Mouse (Mus musculus) myocyte (in vitro differentiated cells): ENCODE results near the gene Nelfa. TPM values are rescaled to one million over a fixed set of nuclear protein-coding genes. Genes with fewer than 3 reads are reported as not detected.

Source experiments
- H3K27me3 ChIP-seq: one replicate; pipeline ENCODE4 v1.6.1; 2011; ENCODE audit not compliant: control insufficient read depth, insufficient read depth, insufficient read length
- H3K36me3 ChIP-seq: one replicate; pipeline ENCODE4 v1.6.1; 2011; ENCODE audit not compliant: control insufficient read depth, insufficient read depth
- H3K4me2 ChIP-seq: one replicate; pipeline ENCODE4 v1.6.1; 2011; ENCODE audit warnings: low read depth, control low read depth
- H3K4me3 ChIP-seq: one replicate; pipeline ENCODE4 v1.5.1; 2011; ENCODE audit warnings: mild to moderate bottlenecking, control low read depth, moderate library complexity
- H3K79me2 ChIP-seq: one replicate; pipeline ENCODE4 v1.6.1; 2011; ENCODE audit not compliant: control insufficient read depth, insufficient read depth
- H3ac ChIP-seq: one replicate; pipeline ENCODE4 v1.6.1; 2011; ENCODE audit not compliant: control insufficient read depth, insufficient read length
- CEBPB ChIP-seq: IDR thresholded peaks from 2 replicates; pipeline ENCODE4 v1.6.1; 2011; ENCODE audit warnings: mild to moderate bottlenecking, moderate library complexity; ENCODE audit not compliant: poor library complexity, insufficient read depth, severe bottlenecking
- E2F4 ChIP-seq: IDR thresholded peaks from one replicate; pipeline ENCODE4 v1.6.1; 2011; ENCODE audit warnings: mild to moderate bottlenecking, control low read depth, moderate library complexity; ENCODE audit not compliant: insufficient read depth
- MAX ChIP-seq: IDR thresholded peaks from one replicate; pipeline ENCODE4 v1.6.1; 2011; ENCODE audit warnings: low read depth, mild to moderate bottlenecking, control low read depth
- MYOD1 ChIP-seq, 3 experiments: IDR thresholded peaks; one replicate each; pipeline ENCODE4 v1.6.1; 2011; ENCODE audit warnings: control low read depth in 2 of 3, low read depth in 2 of 3, mild to moderate bottlenecking in 2 of 3, moderate library complexity in 1 of 3; ENCODE audit not compliant: insufficient read length in 2 of 3, control insufficient read depth in 1 of 3
- MYOG ChIP-seq, 3 experiments: IDR thresholded peaks; one replicate each; pipeline ENCODE4 v1.6.1; 2011; ENCODE audit warnings: control low read depth in 2 of 3, low read depth in 2 of 3, mild to moderate bottlenecking in 2 of 3; ENCODE audit not compliant: insufficient read length in 2 of 3, control insufficient read depth in 1 of 3, insufficient read depth in 1 of 3
- POLR2A ChIP-seq: IDR thresholded peaks from one replicate; pipeline ENCODE4 v1.6.1; 2011; ENCODE audit warnings: low read depth, mild to moderate bottlenecking, control low read depth, moderate library complexity; ENCODE audit not compliant: insufficient read length
- POLR2AphosphoS2 ChIP-seq: IDR thresholded peaks from one replicate; pipeline ENCODE4 v1.6.1; 2011; ENCODE audit warnings: low read depth, control low read depth; ENCODE audit not compliant: insufficient read length
- REST ChIP-seq: IDR thresholded peaks from one replicate; pipeline ENCODE4 v1.6.1; 2011; ENCODE audit warnings: mild to moderate bottlenecking, control low read depth, moderate library complexity; ENCODE audit not compliant: insufficient read depth, insufficient read length
- SRF ChIP-seq: IDR thresholded peaks from one replicate; pipeline ENCODE4 v1.6.1; 2011; ENCODE audit warnings: low read depth; ENCODE audit not compliant: control insufficient read depth, insufficient read length
- TCF12 ChIP-seq: IDR thresholded peaks from one replicate; pipeline ENCODE4 v1.6.1; 2011; ENCODE audit warnings: mild to moderate bottlenecking, control low read depth; ENCODE audit not compliant: poor library complexity, insufficient read depth, severe bottlenecking
- TCF3 ChIP-seq: IDR thresholded peaks from one replicate; pipeline ENCODE4 v1.6.1; 2011; ENCODE audit warnings: low read depth, control low read depth; ENCODE audit not compliant: insufficient read length
- USF1 ChIP-seq: IDR thresholded peaks from one replicate; pipeline ENCODE4 v1.6.1; 2011; ENCODE audit warnings: low read depth, mild to moderate bottlenecking, control low read depth, moderate library complexity
- polyA plus RNA-seq: library from polyadenylated mRNA; unstranded; fragments of >200 nt; fragmentation: generic; extraction: Trizol; gene quantifications from one replicate; pipeline ENCODE4 v1.2.1, GENCODE M21; 2012; ENCODE audit warnings: missing spikeins

Nelfa gene
- polyA plus RNA-seq, 1 experiment: 17.1 TPM

DNA sequence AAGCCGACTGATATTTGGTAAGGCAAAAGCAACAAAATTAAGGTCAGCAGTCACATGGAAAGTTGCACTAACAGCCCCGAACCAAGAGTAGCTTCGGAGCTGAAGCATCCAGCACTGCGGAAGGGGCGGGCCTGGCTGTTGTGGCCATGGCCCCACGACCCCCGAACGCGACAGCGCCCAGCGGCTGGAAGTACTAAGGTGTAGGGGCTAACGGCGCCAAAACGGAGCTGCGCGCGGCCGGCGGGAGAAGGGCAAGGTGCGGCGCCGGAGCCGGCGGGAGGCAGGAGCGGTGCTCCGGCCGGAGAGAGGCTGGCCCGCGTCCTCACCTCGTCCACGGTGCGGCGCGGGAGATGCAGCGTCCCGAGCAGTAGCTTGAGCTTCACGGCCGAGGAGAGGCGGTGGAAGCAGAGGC, 507 bp downstream of the Nelfa start:
- Histone ChIP-seq H3K27me3 (no peaks in the 10 kb centered on the region), H3ac (peak overlapping the region; percentile 68), H3K79me2 (peaks cover 48% of the 10 kb centered on the region), H3K4me2 (peak overlapping the region; percentile 75), H3K4me3 (peak overlapping the region; percentile 53), H3K36me3 (no peaks in the 10 kb centered on the region)
- TF ChIP-seq CEBPB: no peak
- peak in 1 of 3 experiments; percentile 1 for TF ChIP-seq MYOD1 (IDR thresholded peaks at IDR 0.05; ENCODE audit: control insufficient read depth in 1 of 3, insufficient read length in 2 of 3, low read depth in 2 of 3)

DNA sequence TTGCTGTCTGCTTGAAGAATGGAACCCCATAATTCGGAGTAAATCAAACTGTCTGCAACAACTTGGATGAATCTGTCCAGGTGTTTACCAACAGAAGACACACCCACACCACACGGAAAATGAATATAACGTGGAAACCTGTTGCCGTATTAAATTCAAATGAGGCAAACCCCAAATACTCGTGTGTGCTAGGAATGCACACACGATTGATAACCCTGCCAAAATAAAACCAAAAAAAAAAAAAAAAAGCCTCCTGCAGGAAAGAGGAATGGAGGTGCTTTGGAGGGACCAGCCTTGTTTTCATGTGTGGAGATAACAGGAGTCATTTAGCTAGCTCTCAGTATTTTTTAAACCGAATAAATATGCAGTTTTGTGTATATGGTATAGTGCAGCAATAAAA, 1.3 kb downstream of the Nelfa start:
- H3K4me2 ChIP-seq: peak overlapping the region; percentile 75
- peak overlapping the region; percentile 53 for H3K4me3 ChIP-seq
- H3ac ChIP-seq: no peak overlapping the region
- no peaks in the 10 kb centered on the region for H3K27me3 ChIP-seq
- peaks cover 6% of the 10 kb centered on the region for H3K36me3 ChIP-seq
- peaks cover 54% of the 10 kb centered on the region for H3K79me2 ChIP-seq
- TF ChIP-seq CEBPB (no peak), MYOD1 (IDR thresholded peaks at IDR 0.05; ENCODE audit: control insufficient read depth in 1 of 3, insufficient read length in 2 of 3, low read depth in 2 of 3) (no peak), SRF (no peak), POLR2A (no peak), REST (no peak), E2F4 (no peak), TCF3 (no peak), MAX (no peak), TCF12 (no peak), USF1 (no peak), MYOG (IDR thresholded peaks at IDR 0.05; ENCODE audit: control insufficient read depth in 1 of 3, insufficient read depth in 1 of 3, insufficient read length in 2 of 3, low read depth in 2 of 3) (no peak), POLR2AphosphoS2 (no peak)

DNA sequence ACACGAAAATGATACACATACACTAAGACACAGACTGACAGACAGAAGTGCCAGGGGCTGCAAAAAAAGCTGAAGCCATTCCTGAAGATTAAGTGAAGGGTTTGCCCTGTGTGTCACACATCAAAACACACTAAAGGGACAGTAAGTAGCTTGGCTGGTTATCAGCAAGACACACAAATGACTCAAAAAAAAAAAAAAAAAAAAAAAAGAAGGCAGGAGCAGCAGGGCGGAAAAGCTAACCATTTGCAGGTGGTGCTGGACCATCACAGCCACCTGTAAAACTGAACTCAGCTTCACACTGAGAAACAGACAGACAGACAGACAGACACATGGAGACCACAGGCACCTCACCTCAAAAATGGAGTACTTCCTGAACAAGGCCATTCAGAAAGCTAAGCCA, 2.1 kb downstream of the Nelfa start:
- peak overlapping the region; percentile 75 for H3K4me2 ChIP-seq
- H3K36me3 ChIP-seq: peaks cover 13% of the 10 kb centered on the region
- peaks cover 61% of the 10 kb centered on the region for H3K79me2 ChIP-seq
- TF ChIP-seq POLR2AphosphoS2 (no peak), POLR2A (no peak), REST (no peak), MAX (no peak), TCF12 (no peak), TCF3 (no peak), E2F4 (no peak), MYOD1 (IDR thresholded peaks at IDR 0.05; ENCODE audit: control insufficient read depth in 1 of 3, insufficient read length in 2 of 3, low read depth in 2 of 3) (no peak), USF1 (no peak)
- no peak overlapping the region for H3ac ChIP-seq
- no peak overlapping the region for H3K4me3 ChIP-seq
- H3K27me3 ChIP-seq: no peaks in the 10 kb centered on the region

DNA sequence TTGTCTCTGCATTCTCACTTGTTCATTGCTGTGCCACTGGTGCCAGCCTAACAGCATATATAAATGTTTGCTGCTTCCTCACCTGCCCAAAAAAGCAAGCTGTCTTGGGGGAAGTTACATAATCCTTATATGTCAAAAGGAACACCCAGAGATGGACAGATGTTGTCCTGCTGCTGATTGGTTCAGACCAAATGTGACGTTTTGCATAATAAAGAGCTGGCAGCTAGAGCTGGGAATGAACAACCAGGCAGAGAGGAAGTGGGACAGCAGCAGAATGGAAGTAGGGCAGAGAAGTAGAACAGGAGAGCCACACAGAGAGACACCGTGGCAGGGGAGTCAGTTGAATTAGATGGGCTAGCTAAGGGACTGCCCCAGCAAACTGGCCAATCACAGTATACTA, 3.8 kb downstream of the Nelfa start:
- H3K27me3 ChIP-seq: no peaks in the 10 kb centered on the region
- H3ac ChIP-seq: no peak overlapping the region
- peaks cover 21% of the 10 kb centered on the region for H3K36me3 ChIP-seq
- H3K4me2 ChIP-seq: no peak overlapping the region
- no peak overlapping the region for H3K4me3 ChIP-seq
- TF ChIP-seq SRF (no peak), REST (no peak), POLR2AphosphoS2 (no peak), CEBPB (no peak), TCF3 (no peak)
- peaks cover 68% of the 10 kb centered on the region for H3K79me2 ChIP-seq

DNA sequence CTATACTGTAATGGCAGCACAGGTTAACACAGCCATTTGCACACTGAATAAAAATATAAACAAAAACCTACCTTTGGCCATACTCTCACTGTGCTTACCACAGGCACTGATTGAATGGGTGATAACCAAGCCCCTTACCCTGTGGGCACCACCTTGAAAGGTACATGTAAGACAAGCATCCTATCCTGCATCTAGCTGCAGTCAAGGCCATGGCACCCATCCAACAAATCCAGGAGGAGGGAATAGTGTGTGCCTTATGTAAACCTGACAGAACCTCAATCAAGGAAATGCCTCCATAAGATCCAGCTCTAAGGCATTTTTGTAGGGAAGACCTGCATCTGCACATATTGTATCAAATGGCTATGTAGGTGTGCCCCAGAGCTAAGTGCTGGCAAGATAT, 10.0 kb downstream of the Nelfa start:
- H3K27me3 ChIP-seq: no peaks in the 10 kb centered on the region
- H3K36me3 ChIP-seq: peaks cover 21% of the 10 kb centered on the region
- no peak overlapping the region for H3K4me3 ChIP-seq
- peaks cover 56% of the 10 kb centered on the region for H3K79me2 ChIP-seq
- H3K4me2 ChIP-seq: no peak overlapping the region
- no peak overlapping the region for H3ac ChIP-seq
- TF ChIP-seq TCF3: no peak
- no peak for TF ChIP-seq MAX
- no peak for TF ChIP-seq E2F4
- no peak for TF ChIP-seq POLR2A
- TF ChIP-seq MYOG (IDR thresholded peaks at IDR 0.05; ENCODE audit: control insufficient read depth in 1 of 3, insufficient read depth in 1 of 3, insufficient read length in 2 of 3, low read depth in 2 of 3): no peak
- no peak for TF ChIP-seq CEBPB
- TF ChIP-seq SRF: no peak

DNA sequence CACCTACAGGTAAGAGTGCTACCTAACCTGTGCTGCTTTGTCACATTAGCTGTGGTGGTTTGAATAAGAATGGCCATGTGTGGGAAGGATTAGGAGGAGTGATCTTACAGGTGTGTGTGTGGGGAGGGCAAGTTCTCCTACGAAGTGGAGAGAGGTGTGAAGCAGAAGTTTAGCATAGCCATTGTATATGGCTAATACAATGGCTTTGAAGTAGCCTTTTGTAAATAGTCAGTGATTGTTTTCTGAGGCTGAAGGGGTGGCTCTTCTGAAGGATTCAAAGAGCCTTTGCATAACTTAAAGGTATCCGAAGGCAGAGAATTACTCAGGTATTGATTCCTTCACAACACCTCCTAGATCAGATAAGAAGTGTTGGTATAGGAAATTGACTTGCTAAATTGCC, 13.6 kb downstream of the Nelfa start:
- no peaks in the 10 kb centered on the region for H3K27me3 ChIP-seq
- no peak overlapping the region for H3K4me2 ChIP-seq
- no peak overlapping the region for H3ac ChIP-seq

More for the DNA sequence above, 13.6 kb downstream of the Nelfa start:
- no peak for TF ChIP-seq MYOG (IDR thresholded peaks at IDR 0.05; ENCODE audit: control insufficient read depth in 1 of 3, insufficient read depth in 1 of 3, insufficient read length in 2 of 3, low read depth in 2 of 3)
- TF ChIP-seq TCF12: no peak
- no peak for TF ChIP-seq REST
- TF ChIP-seq TCF3: no peak
- no peak overlapping the region for H3K4me3 ChIP-seq
- H3K36me3 ChIP-seq: peaks cover 18% of the 10 kb centered on the region
- H3K79me2 ChIP-seq: peaks cover 32% of the 10 kb centered on the region
